Mouse (Mus musculus) lung, embryonic 15.5 days (tissue): ENCODE data around the gene Cant1. TPM values are rescaled to one million over a fixed set of nuclear protein-coding genes. Genes with fewer than 3 reads are reported as not detected.
"Not testable (repeated sequence)": the region's sequence is repeated elsewhere in the genome, so short reads cannot be mapped to it uniquely, and the experiment has no call there.

ENCODE experiments used
- ATAC-seq: fragments of 200-750 bp; cut with Nextera tagmentation; 2 replicates; pipeline ENCODE4 v1.8.0; 2017; ENCODE audit warnings: moderate number of reproducible peaks, borderline replicate concordance; ENCODE audit not compliant: low FRiP score, low TSS enrichment; ENCODE audit errors: extremely low read depth
- H3K27ac ChIP-seq: fragments of 300-500 bp; sonication (generic); 2 replicates; pipeline ENCODE4 v1.5.1; 2015; ENCODE audit warnings: moderate library complexity, mild to moderate bottlenecking, inconsistent platforms
- H3K27me3 ChIP-seq: fragments of 300-500 bp; sonication (generic); 2 replicates; pipeline ENCODE4 v1.6.1; 2015; ENCODE audit warnings: inconsistent platforms
- H3K36me3 ChIP-seq: fragments of 300-500 bp; sonication (generic); 2 replicates; pipeline ENCODE4 v1.6.1; 2015; ENCODE audit warnings: inconsistent platforms
- H3K4me1 ChIP-seq: fragments of 300-500 bp; sonication (generic); 2 replicates; pipeline ENCODE4 v1.6.1; 2015; ENCODE audit warnings: inconsistent platforms
- H3K4me2 ChIP-seq: fragments of 300-500 bp; sonication (generic); 2 replicates; pipeline ENCODE4 v1.6.1; 2015; ENCODE audit warnings: inconsistent platforms, mild to moderate bottlenecking, moderate library complexity
- H3K4me3 ChIP-seq: fragments of 300-500 bp; sonication (generic); 2 replicates; pipeline ENCODE4 v1.5.1; 2015; ENCODE audit warnings: mild to moderate bottlenecking, inconsistent platforms
- H3K9ac ChIP-seq: fragments of 300-500 bp; sonication (generic); 2 replicates; pipeline ENCODE4 v1.6.1; 2015; ENCODE audit warnings: inconsistent platforms
- H3K9me3 ChIP-seq: fragments of 300-500 bp; sonication (generic); 2 replicates; pipeline ENCODE4 v1.6.1; 2016; ENCODE audit warnings: inconsistent platforms
- WGBS: fragments of 180-500 bp; shearing (Covaris S2); methylation state at CpG from one replicate; pipeline ENCODE4 v1.1.7; 2015; 5-methylcytosine and 5-hydroxymethylcytosine counted together
- polyA plus RNA-seq: library from polyadenylated mRNA; unstranded; fragments of >200 nt; fragmentation: Nextera tagmentation; extraction: Ambion mirVana; gene quantifications from 2 replicates; pipeline ENCODE4 v1.2.1, GENCODE M21; 2015

The Cant1 gene
- polyA plus RNA-seq, 1 experiment from 2014 or later = 33.7 TPM

- H3K4me1 ChIP-seq, H3K27ac ChIP-seq, H3K36me3 ChIP-seq, H3K4me3 ChIP-seq, H3K27me3 ChIP-seq, ATAC-seq, H3K9me3 ChIP-seq, H3K9ac ChIP-seq, H3K4me2 ChIP-seq: not testable (repeated sequence)
Observed at GRCm38 (mm10) chr11:118376323-118376722, 42.6 kb downstream of the Cant1 start.

DNA sequence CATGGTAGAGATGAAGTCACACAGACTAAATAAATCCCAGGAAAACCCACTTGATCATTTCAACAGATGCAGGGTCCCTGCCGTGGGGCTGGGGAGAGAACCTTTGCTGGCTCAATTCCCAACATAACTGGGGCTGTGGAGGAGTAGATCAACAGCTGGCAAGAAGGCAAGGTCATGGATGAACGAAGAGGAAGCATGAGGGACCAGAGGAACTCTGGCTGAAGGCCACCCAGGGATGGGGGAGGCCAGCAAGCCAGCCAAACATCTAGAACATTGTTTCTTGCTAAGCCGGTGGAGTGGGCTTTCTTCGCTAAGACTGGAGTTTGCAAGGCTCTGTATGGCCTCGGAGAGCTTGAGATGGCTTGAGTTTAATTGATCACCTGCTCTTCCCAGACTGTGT, 43.0 kb downstream of the Cant1 start:
- H3K9ac ChIP-seq = no peak overlapping the region
- no peak overlapping the region for H3K27ac ChIP-seq
- 66% methylated on average over 5 of the region's 5 CpGs for WGBS
- ATAC-seq = no peak
- no peaks in the 10 kb centered on the region for H3K36me3 ChIP-seq
- no peak overlapping the region for H3K4me2 ChIP-seq
- no peak overlapping the region for H3K4me3 ChIP-seq
- H3K27me3 ChIP-seq = no peaks in the 10 kb centered on the region
- no peaks in the 10 kb centered on the region for H3K4me1 ChIP-seq
- no peaks in the 10 kb centered on the region for H3K9me3 ChIP-seq

DNA sequence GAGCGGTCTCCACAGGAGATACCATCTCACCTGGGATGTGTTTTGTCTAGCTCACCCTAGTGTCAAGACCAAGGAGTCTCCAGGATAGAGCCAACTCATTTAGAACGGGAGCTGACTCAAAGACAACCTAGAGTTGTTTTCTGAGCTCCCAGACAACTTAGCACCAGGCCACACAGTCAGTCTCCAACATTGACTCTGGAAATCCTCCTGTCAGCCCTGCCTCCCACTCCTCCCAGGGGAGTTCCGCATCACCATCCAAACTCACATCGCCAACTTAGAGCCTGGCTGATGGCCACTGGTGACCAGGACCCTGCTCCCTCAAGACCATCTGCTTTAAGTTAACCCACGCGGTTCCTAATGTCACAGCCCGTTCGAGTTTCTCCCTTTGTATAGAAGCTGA, 43.4 kb downstream of the Cant1 start:
- H3K27me3 ChIP-seq = no peaks in the 10 kb centered on the region
- no peak overlapping the region for H3K4me3 ChIP-seq
- 72% methylated on average over 8 of the region's 8 CpGs for WGBS
- H3K27ac ChIP-seq = no peak overlapping the region
- no peak overlapping the region for H3K4me2 ChIP-seq
- H3K36me3 ChIP-seq = no peaks in the 10 kb centered on the region
- H3K9me3 ChIP-seq = no peaks in the 10 kb centered on the region
- ATAC-seq = no peak
- H3K4me1 ChIP-seq = no peaks in the 10 kb centered on the region
- H3K9ac ChIP-seq = no peak overlapping the region

GRCm38 (mm10) chr11:118375006-118375405, 43.9 kb downstream of the Cant1 start:
- no peak overlapping the region for H3K9ac ChIP-seq
- H3K27me3 ChIP-seq = no peaks in the 10 kb centered on the region
- ATAC-seq = no peak
- H3K27ac ChIP-seq = no peak overlapping the region
- no peaks in the 10 kb centered on the region for H3K36me3 ChIP-seq
- H3K4me1 ChIP-seq = no peaks in the 10 kb centered on the region
- no peak overlapping the region for H3K4me3 ChIP-seq
- no peaks in the 10 kb centered on the region for H3K9me3 ChIP-seq
- no peak overlapping the region for H3K4me2 ChIP-seq

GRCm38 (mm10) chr11:118374506-118374905, 44.4 kb downstream of the Cant1 start:
- WGBS = 60% methylated on average over 5 of the region's 5 CpGs
- Histone ChIP-seq H3K4me1 (no peaks in the 10 kb centered on the region), H3K27ac (no peak overlapping the region), H3K4me2 (no peak overlapping the region), H3K9me3 (no peaks in the 10 kb centered on the region), H3K36me3 (no peaks in the 10 kb centered on the region), H3K4me3 (no peak overlapping the region), H3K27me3 (no peaks in the 10 kb centered on the region), H3K9ac (no peak overlapping the region)
- no peak for ATAC-seq

GRCm38 (mm10) chr11:118372641-118373040, 46.2 kb downstream of the Cant1 start:
- H3K9me3 ChIP-seq = no peaks in the 10 kb centered on the region
- WGBS = 43% methylated on average over 7 of the region's 7 CpGs
- H3K36me3 ChIP-seq = no peaks in the 10 kb centered on the region
- no peak overlapping the region for H3K9ac ChIP-seq
- no peak overlapping the region for H3K4me2 ChIP-seq
- H3K27ac ChIP-seq = no peak overlapping the region
- H3K4me1 ChIP-seq = no peaks in the 10 kb centered on the region
- no peak for ATAC-seq
- H3K4me3 ChIP-seq = no peak overlapping the region
- H3K27me3 ChIP-seq = no peaks in the 10 kb centered on the region

- WGBS = 82% methylated on average over 7 of the region's 7 CpGs
- ATAC-seq = no peak
- Histone ChIP-seq H3K9me3 (no peaks in the 10 kb centered on the region), H3K4me1 (no peaks in the 10 kb centered on the region), H3K27me3 (no peaks in the 10 kb centered on the region), H3K36me3 (no peaks in the 10 kb centered on the region), H3K4me3 (no peak overlapping the region), H3K4me2 (no peak overlapping the region), H3K9ac (no peak overlapping the region), H3K27ac (no peak overlapping the region)
Observed at GRCm38 (mm10) chr11:118371876-118372275, 47.0 kb downstream of the Cant1 start.

GRCm38 (mm10) chr11:118369657-118370056, 49.2 kb downstream of the Cant1 start:
- whole genome bisulfite sequencing = 60% methylated on average over 8 of the region's 8 CpGs
- H3K36me3 ChIP-seq = no peaks in the 10 kb centered on the region
- no peak for ATAC-seq

DNA sequence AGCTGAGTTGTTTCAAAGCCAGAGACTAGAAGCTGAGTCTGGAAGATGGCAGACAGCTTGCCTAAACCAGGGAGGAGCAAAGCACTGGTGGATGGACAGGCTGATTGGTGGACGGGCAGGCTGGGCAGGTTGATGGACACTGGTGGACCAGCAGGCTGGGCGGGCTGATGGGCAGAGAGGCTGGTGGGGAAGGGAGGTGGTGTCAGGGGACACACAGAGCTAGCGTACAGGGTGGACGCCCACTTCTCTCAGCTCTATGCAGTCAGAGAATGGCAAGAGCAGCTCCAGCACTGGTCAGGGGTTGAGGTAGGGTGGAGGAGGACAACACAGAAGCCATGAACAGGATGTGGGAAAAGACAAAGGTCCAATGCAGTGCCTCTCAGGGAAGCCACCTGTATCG, 49.6 kb downstream of the Cant1 start:
- no peak overlapping the region for H3K4me2 ChIP-seq
- no peaks in the 10 kb centered on the region for H3K27me3 ChIP-seq
- no peak overlapping the region for H3K27ac ChIP-seq
- ATAC-seq = no peak
- 71% methylated on average over 5 of the region's 5 CpGs for WGBS
- H3K4me1 ChIP-seq = peaks cover 6% of the 10 kb centered on the region; the same call in 1 of the 2 replicates
- H3K36me3 ChIP-seq = no peaks in the 10 kb centered on the region
- no peak overlapping the region for H3K4me3 ChIP-seq
- H3K9me3 ChIP-seq = no peaks in the 10 kb centered on the region
- no peak overlapping the region for H3K9ac ChIP-seq

More at GRCm38 (mm10) chr11:118369657-118370056, 49.2 kb downstream of the Cant1 start:
- Histone ChIP-seq H3K9me3 (no peaks in the 10 kb centered on the region), H3K4me2 (no peak overlapping the region), H3K4me1 (peaks cover 6% of the 10 kb centered on the region; the same call in 1 of the 2 replicates), H3K4me3 (no peak overlapping the region), H3K27me3 (no peaks in the 10 kb centered on the region), H3K9ac (no peak overlapping the region), H3K27ac (no peak overlapping the region)

GRCm38 (mm10) chr11:118368330-118368729, 50.6 kb downstream of the Cant1 start:
- H3K36me3 ChIP-seq = no peaks in the 10 kb centered on the region
- no peak for ATAC-seq
- H3K9ac ChIP-seq = no peak overlapping the region
- no peaks in the 10 kb centered on the region for H3K27me3 ChIP-seq
- H3K4me1 ChIP-seq = peaks cover 12% of the 10 kb centered on the region
- H3K4me2 ChIP-seq = no peak overlapping the region
- WGBS = 51% methylated on average over 3 of the region's 3 CpGs
- H3K4me3 ChIP-seq = no peak overlapping the region
- no peak overlapping the region for H3K27ac ChIP-seq
- H3K9me3 ChIP-seq = no peaks in the 10 kb centered on the region

- Histone ChIP-seq H3K4me1 (peaks cover 26% of the 10 kb centered on the region), H3K9me3 (no peaks in the 10 kb centered on the region), H3K27me3 (no peaks in the 10 kb centered on the region), H3K4me2 (no peak overlapping the region), H3K4me3 (no peak overlapping the region), H3K36me3 (no peaks in the 10 kb centered on the region), H3K27ac (no peak overlapping the region), H3K9ac (no peak overlapping the region)
- 72% methylated on average over 8 of the region's 8 CpGs for WGBS
- ATAC-seq = no peak
Observed at GRCm38 (mm10) chr11:118366559-118366958, 52.3 kb downstream of the Cant1 start.

GRCm38 (mm10) chr11:118366108-118366507, 52.8 kb downstream of the Cant1 start:
- no peak overlapping the region for H3K4me3 ChIP-seq
- no peak overlapping the region for H3K4me2 ChIP-seq
- H3K9me3 ChIP-seq = no peaks in the 10 kb centered on the region
- H3K27me3 ChIP-seq = no peaks in the 10 kb centered on the region
- 57% methylated on average over 3 of the region's 3 CpGs for WGBS
- ATAC-seq = no peak
- H3K27ac ChIP-seq = no peak overlapping the region
- peaks cover 30% of the 10 kb centered on the region for H3K4me1 ChIP-seq
- H3K9ac ChIP-seq = no peak overlapping the region
- no peaks in the 10 kb centered on the region for H3K36me3 ChIP-seq

DNA sequence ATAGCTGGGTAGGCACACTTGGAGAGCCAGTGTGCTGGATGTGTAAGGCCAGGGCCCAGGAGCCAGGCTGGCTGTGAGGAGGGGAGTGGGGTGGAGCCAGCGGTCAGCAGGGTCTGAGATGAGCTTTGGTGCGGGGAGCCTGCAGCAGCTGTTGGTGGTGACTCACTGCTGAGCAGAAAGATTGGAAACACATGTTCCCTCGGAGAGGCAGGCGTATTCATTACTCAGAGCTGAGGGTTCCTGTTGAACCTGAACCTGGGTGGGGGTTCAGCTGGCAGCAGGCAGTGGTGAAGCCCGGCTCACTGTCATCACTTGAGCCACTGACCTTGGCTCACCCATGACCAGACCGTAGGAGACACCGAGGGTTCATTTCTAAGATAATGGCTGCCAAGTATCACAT, 53.7 kb downstream of the Cant1 start:
- peak overlapping the region; percentile 20; the same call in 1 of the 2 replicates for H3K27ac ChIP-seq
- H3K4me2 ChIP-seq = no peak overlapping the region
- H3K4me1 ChIP-seq = peaks cover 39% of the 10 kb centered on the region
- H3K4me3 ChIP-seq = no peak overlapping the region
- H3K9me3 ChIP-seq = no peaks in the 10 kb centered on the region
- no peaks in the 10 kb centered on the region for H3K36me3 ChIP-seq
- H3K27me3 ChIP-seq = no peaks in the 10 kb centered on the region
- 51% methylated on average over 7 of the region's 7 CpGs for WGBS
- H3K9ac ChIP-seq = no peak overlapping the region
- ATAC-seq = 0 out of 2 replicates have a peak, but pooled peaks have one; percentile 17
